Mouse (Mus musculus) c-Kit-positive CD71-positive TER-119-negative erythroid progenitor cells, embryonic 14.5 days (primary cell): ENCODE data around the gene Mat2a.
A peak's percentile ranks its signal among the peaks of the same experiment; 100 is the strongest.
"Not testable (repeated sequence)": the region's sequence is repeated elsewhere in the genome, so short reads cannot be mapped to it uniquely, and the experiment has no call there.

Experiments
- DNase-seq: peaks from one replicate; pipeline ENCODE4 v3.0.0-alpha.2; 2013; ENCODE audit warnings: low read depth

The Mat2a gene

GRCm38 (mm10) chr6:72439355-72440185 lies at the start of gene Mat2a:
TSS of gene Mat2a (minus strand) at chr6:72439558.
- peak; percentile 65 for DNase-seq

DNA sequence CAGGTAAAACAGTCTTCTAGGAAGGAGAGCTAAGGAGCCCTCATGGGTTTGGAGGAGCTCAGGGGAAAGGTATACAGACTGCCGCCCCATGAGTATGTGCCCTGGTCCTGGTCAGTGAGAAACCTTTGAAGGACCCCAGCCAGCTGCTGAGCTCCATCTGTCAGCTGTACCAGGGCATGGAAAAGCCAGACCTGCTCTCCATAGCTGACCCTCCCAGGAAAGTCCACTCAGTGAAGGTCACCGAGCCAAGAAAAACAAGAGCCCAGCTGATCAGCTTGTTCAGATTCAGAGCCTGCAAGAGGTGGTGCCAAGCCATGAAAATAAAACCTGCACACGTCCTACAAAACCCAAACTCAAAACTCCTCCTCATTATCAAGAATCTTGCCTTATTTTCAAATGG lies 49.5 kb upstream of the Mat2a start:
- DNase-seq = no peak

DNA sequence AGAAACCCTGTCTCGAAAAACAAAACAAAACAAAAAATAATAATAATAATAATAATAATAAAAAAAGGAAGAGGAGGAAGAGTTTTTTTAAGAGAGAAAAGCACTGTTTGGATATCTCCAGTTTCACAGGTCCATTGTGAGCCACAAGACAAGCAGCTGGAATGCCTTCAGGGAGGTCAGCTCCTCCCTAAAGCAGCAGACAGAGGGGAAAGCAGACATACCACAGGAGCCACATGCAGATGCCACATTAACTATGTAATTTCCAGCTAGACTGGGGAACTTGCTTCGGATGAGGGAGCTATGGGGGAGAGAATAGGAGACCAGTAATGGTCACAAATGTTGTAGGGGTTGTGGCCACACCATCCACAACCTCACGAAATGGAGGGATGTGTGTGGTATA lies 47.9 kb upstream of the Mat2a start:
- DNase-seq = no peak

GRCm38 (mm10) chr6:72486307-72486706 lies 46.9 kb upstream of the Mat2a start:
- DNase-seq = no peak

- DNase-seq = no peak
Measured at GRCm38 (mm10) chr6:72484887-72485286, 45.5 kb upstream of the Mat2a start.

DNA sequence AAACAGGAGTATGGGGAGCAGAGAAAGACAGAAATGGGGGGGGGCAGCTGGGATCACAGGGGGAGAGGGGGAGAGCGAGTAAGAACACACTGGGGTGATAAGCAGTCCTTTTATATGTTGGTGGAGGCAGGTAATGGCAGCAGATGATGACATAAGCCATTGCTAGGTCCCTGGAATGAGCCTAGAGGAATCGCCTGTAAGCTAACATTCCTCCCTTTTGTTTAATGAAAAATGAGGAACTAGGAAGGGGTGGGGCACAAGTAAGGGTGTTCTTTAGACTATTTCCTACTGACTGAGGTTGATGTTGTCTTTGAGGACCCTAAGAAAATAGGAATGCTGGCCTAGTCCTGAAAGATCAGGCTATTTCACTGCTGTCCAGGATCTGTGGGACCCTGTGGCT lies 42.8 kb upstream of the Mat2a start:
- DNase-seq = no peak

DNA sequence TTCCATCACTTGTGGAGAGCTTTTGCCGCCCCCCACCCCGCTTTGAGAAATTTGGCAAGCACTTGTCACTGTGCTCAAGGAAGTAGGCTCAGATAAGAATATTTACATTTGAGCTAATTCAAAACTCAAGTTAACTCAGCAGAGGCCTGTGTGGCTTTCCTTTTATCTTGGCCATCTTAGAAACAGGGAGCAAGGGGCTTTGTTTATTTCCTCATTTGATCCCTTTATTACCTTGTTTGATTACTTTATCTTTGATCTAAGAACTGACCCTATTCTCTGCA lies 41.0 kb upstream of the Mat2a start:
- no peak for DNase-seq

DNA sequence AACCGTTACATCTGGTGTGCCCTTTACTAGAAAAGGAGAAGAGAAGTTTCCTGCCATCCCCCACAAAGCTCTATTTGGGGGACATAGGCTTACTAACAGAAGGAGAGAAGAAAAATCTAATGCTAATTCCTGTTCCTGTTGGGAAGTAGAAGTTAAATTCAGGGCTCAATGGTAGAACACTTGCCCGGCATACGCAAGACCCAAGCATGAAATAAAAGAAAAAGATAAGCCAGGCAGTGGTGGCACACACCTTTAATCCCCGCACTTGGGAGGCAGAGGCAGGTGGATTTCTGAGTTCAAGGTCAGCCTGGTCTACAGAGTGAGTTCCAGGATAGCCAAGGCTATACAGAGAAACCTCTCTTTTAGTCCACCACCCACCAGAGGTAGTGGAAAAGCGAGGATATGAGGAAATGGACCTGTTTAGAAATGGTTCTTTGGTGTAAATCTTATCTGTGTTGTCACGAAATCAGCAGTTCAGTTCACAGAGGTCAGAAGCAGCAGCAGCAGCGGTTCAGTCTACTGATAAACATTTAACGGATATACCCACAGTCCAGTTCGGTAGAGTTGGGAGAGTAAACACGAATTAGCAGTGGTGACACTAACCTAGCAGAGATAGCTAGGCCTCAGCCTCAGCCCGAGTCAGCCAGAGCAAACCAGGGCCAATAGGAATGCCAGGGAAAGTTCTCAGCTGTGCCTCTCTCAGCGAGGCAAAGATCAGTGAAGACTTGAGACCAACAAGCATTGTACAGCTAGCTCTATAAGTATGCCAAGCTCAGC lies 40.5 kb upstream of the Mat2a start:
- DNase-seq = no peak

GRCm38 (mm10) chr6:72478691-72479090 lies 39.3 kb upstream of the Mat2a start:
- not testable (repeated sequence) for DNase-seq

DNA sequence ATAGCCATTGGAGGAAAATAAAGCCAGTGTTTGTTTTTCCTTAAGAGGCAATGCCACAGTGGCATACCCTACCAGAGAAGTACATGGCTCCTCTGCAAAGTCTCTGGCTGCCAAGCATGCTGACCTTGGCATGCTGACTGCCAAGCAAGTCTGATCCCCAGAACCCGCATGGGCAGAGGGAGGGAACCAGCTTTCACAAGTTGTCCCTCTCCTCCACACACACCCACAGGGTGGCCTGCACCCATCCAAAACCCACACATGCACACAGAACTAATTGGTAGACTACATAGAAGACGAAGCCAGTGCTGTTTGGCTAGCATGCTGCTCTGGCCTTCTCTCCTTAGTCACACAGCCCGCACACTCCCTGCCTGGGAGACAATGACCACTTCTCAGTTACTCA lies 38.3 kb upstream of the Mat2a start:
- DNase-seq = no peak

DNA sequence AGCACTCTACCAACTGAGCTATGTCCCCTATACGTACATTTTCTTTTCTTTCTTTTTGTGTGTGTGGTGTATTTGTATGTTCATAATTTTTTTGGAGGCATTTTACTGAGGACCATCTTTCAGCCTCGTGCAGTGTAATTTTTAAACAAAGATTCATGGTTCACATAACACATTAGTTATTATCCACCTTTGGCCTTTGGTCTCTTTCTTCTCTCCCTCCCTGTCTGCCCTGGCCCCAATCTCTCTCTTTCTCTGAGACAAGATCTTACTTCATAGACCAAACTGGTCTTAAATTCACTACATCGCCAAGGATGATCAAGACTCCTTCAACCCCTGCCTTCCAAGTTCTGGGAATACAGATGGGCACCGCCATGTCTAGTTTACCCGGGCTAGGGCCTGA lies 37.5 kb upstream of the Mat2a start:
- DNase-seq = no peak

GRCm38 (mm10) chr6:72475221-72475985 lies 36.0 kb upstream of the Mat2a start:
- DNase-seq = no peak

DNA sequence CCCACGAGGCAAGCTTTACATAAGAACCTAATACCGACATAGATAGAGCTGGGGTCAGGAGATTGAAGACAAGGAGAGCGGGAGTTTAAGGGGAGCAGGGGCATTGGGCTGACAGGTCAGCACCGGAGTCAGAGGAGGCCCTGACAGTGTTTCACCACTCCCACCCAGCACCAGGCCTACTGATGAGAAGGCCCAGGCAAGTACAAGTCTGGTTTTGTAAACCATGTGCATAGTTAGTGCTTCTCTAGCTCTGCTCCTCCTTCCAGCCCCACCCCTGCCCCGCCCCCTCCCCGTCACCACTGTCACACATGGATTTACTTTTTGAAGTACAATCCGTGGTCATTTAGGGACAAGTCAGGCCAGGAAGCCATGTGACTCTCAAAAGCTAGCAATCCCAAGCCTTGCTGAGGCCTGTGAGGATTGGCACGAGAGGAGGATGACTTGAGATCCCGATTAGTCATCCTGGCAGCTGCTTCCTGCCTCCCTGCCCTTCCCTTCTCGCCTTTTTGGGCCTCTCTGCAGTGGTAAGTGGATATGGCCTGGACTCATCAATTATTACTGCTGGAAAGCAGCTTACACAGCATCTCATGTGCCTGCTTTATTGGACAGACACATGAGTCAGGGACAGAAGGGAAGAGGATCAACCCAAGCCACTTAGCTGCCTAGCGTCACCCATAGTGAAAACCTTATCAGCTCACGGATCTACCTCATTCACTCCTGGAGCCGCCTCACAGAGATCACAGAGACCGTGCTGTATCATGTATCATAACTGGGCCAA lies 34.1 kb upstream of the Mat2a start:
- no peak for DNase-seq

DNA sequence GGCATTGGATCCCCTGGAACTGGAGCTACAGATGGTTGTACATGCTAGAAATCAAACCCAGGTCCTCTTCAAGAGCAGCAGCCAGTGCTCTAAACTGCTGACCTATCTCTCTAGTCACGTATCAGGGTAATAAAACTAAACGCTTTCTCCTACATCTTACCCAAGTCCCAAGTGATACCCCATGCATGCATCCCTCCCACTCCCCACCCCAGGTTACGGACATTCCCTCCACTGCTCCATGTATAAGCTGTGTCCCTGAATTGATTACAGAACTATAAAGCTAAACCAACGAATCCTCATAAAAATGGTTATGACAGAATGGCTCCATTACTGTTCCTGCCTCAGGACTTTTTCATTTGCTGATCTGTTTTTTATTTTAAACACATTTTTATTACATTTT lies 26.8 kb upstream of the Mat2a start:
- no peak for DNase-seq

DNA sequence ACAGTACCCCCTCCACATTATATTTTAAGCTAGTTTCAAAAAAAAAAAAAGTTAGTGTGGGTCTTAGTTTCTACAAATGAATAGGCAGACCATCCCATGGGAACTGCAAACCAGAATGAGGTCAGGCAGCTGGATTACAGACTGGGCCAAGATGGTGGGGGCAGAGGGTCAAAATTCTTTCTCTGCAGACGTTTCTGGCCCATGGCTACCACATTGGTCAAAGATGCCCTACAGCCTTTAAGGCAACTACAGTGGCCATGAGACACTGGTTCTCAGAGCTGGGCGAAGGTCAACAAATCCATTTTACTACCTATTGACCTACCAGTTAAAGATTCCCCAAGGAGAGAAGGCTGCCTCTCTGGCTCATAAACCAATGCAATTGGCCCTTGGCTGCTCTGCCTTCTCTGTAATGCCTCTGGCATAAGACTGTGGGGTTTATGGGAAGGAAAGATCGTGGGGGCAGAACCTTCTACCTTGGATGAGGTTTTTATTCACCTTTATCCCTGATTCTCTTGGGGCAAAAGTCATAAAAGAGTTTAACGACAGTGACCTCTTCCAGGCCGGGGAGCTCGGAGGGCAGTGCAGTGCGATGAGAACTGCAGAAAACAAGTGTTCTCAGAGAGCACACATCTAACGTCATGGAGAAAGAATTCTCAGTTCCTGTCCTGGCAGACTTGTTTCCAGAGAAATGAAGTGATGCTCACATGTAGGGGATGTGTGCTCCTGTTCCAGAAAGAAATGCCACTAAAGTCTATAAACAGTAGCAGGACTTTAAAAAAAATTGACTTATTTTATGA lies 26.2 kb upstream of the Mat2a start:
- no peak for DNase-seq

- DNase-seq = not testable (repeated sequence)
Measured at GRCm38 (mm10) chr6:72462550-72463257, 23.3 kb upstream of the Mat2a start.

- no peak for DNase-seq
Measured at GRCm38 (mm10) chr6:72460036-72460801, 20.9 kb upstream of the Mat2a start.

DNA sequence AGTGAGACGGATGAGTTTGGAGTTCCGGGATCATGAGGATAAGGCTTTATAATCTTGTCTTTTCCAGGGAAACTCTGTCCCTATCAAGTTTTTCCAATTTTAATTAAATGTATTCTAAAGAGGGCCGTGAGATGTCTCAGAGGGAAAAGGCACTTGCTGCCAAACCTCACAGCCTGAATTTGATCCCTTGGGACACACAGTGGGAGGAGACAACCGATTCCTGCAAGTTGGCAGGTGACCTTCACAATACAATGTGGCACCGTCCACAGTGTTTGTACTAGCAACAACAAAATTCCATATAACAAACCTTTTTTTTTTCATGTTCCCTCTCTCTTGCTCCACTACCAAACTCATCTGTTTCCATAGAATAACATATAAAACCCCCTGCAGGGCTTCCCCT lies 19.6 kb upstream of the Mat2a start:
- DNase-seq = no peak

- DNase-seq = no peak
Measured at GRCm38 (mm10) chr6:72458418-72458817, 19.1 kb upstream of the Mat2a start.

DNA sequence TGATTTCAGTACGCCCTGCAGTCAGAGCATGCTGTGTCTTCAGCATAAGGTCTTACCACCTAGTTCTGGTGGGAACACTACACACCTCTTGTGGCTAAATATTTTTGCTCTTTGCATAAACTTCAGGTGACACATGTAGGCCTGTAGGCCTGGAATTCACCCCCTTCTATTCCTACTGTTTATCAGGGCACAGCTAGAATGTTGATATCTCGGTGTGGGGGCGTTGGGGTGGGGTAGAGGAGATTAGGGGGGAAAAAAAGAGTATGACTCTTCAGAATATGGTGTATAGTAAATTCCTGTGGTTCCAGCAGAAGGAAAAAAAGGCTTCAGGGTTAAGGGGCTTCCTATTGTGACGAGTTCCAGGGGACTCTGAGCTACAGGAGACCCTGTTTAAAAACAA lies 17.2 kb upstream of the Mat2a start:
- DNase-seq = no peak
